Mouse (Mus musculus) ES-Bruce4 (cell line): ENCODE results near the gene Dtnbp1. TPM values are rescaled to one million over a fixed set of nuclear protein-coding genes. Genes with fewer than 3 reads are reported as not detected.

Experiments used
- H3K27ac ChIP-seq: 2 replicates; pipeline ENCODE4 v1.5.1; 2012; ENCODE audit warnings: low read length, inconsistent platforms; ENCODE audit not compliant: insufficient read depth
- H3K27me3 ChIP-seq: 2 replicates; pipeline ENCODE4 v1.6.1; 2012; ENCODE audit warnings: mild to moderate bottlenecking, low read length, inconsistent platforms; ENCODE audit not compliant: control insufficient read depth, poor library complexity, insufficient read depth, severe bottlenecking
- H3K36me3 ChIP-seq: 2 replicates; pipeline ENCODE4 v1.6.1; 2012; ENCODE audit warnings: inconsistent platforms, mild to moderate bottlenecking, low read length, moderate library complexity; ENCODE audit not compliant: control insufficient read depth, poor library complexity, insufficient read depth, severe bottlenecking
- H3K4me1 ChIP-seq: one replicate; pipeline ENCODE4 v1.8.1; 2011; ENCODE audit warnings: low read length; ENCODE audit not compliant: control insufficient read depth, insufficient read depth
- H3K4me3 ChIP-seq: 2 replicates; pipeline ENCODE4 v1.5.1; 2011; ENCODE audit warnings: low read depth, mild to moderate bottlenecking, low read length
- H3K9ac ChIP-seq: 2 replicates; pipeline ENCODE4 v1.6.1; 2012; ENCODE audit warnings: low read depth, mild to moderate bottlenecking, inconsistent platforms; ENCODE audit not compliant: poor library complexity, severe bottlenecking
- H3K9me3 ChIP-seq: replicated peaks from 2 replicates; pipeline ENCODE4 v1.6.1; 2012; ENCODE audit warnings: mild to moderate bottlenecking, low read length, inconsistent platforms; ENCODE audit not compliant: control insufficient read depth, poor library complexity, insufficient read depth, severe bottlenecking
- CTCF ChIP-seq: IDR thresholded peaks from one replicate; pipeline ENCODE4 v1.8.1; 2011; ENCODE audit warnings: low read depth, low read length
- EP300 ChIP-seq: IDR thresholded peaks from 2 replicates; pipeline ENCODE4 v1.6.1; 2011; ENCODE audit warnings: low read depth, low read length; ENCODE audit not compliant: insufficient read depth
- POLR2A ChIP-seq: IDR thresholded peaks from one replicate; pipeline ENCODE4 v1.8.1; 2011; ENCODE audit warnings: low read length; ENCODE audit not compliant: insufficient read depth
- polyA plus RNA-seq: library from polyadenylated mRNA; stranded (reverse); fragments of >200 nt; gene quantifications from 2 replicates; pipeline ENCODE4 v1.2.4, GENCODE M21; 2011; ENCODE audit warnings: low read depth; ENCODE audit not compliant: missing spikeins, insufficient read depth, insufficient read length

Gene Dtnbp1
- polyA plus RNA-seq, 1 experiment, result 21.6 TPM

GRCm38 (mm10) chr13:45034759-45035158 is 32.8 kb upstream of the Dtnbp1 start:
- Histone ChIP-seq H3K27ac (no peak overlapping the region), H3K27me3 (no peaks in the 10 kb centered on the region), H3K9ac (no peak overlapping the region), H3K9me3 (no peaks in the 10 kb centered on the region), H3K4me3 (no peak overlapping the region), H3K4me1 (no peaks in the 10 kb centered on the region), H3K36me3 (no peaks in the 10 kb centered on the region)
- TF ChIP-seq POLR2A (no peak), CTCF (no peak), EP300 (no peak)

- TF ChIP-seq CTCF (no peak), POLR2A (no peak), EP300 (no peak)
- no peaks in the 10 kb centered on the region for H3K36me3 ChIP-seq
- no peak overlapping the region for H3K4me3 ChIP-seq
- H3K4me1 ChIP-seq, result no peaks in the 10 kb centered on the region
- no peaks in the 10 kb centered on the region for H3K9me3 ChIP-seq
- H3K27ac ChIP-seq, result no peak overlapping the region
- H3K27me3 ChIP-seq, result no peaks in the 10 kb centered on the region
- H3K9ac ChIP-seq, result no peak overlapping the region
Measured at GRCm38 (mm10) chr13:45033360-45033759, 31.4 kb upstream of the Dtnbp1 start.

GRCm38 (mm10) chr13:45032484-45032883 is 30.5 kb upstream of the Dtnbp1 start:
- no peaks in the 10 kb centered on the region for H3K9me3 ChIP-seq
- H3K27ac ChIP-seq, result no peak overlapping the region
- H3K4me1 ChIP-seq, result no peaks in the 10 kb centered on the region
- H3K36me3 ChIP-seq, result no peaks in the 10 kb centered on the region
- TF ChIP-seq POLR2A (no peak), EP300 (no peak), CTCF (no peak)
- H3K27me3 ChIP-seq, result no peaks in the 10 kb centered on the region
- no peak overlapping the region for H3K4me3 ChIP-seq
- no peak overlapping the region for H3K9ac ChIP-seq

- Histone ChIP-seq H3K9ac (no peak overlapping the region), H3K27me3 (no peaks in the 10 kb centered on the region), H3K27ac (no peak overlapping the region), H3K9me3 (no peaks in the 10 kb centered on the region), H3K36me3 (no peaks in the 10 kb centered on the region), H3K4me3 (no peak overlapping the region), H3K4me1 (no peaks in the 10 kb centered on the region)
- TF ChIP-seq EP300 (no peak), CTCF (no peak), POLR2A (no peak)
Measured at GRCm38 (mm10) chr13:45031748-45032147, 29.8 kb upstream of the Dtnbp1 start.

- no peaks in the 10 kb centered on the region for H3K4me1 ChIP-seq
- no peak overlapping the region for H3K27ac ChIP-seq
- no peaks in the 10 kb centered on the region for H3K36me3 ChIP-seq
- H3K27me3 ChIP-seq, result no peaks in the 10 kb centered on the region
- no peak for TF ChIP-seq CTCF
- TF ChIP-seq EP300, result no peak
- TF ChIP-seq POLR2A, result no peak
- H3K9me3 ChIP-seq, result no peaks in the 10 kb centered on the region
- H3K4me3 ChIP-seq, result no peak overlapping the region
- H3K9ac ChIP-seq, result no peak overlapping the region
Measured at GRCm38 (mm10) chr13:45031314-45031713, 29.4 kb upstream of the Dtnbp1 start.

- Histone ChIP-seq H3K4me3 (no peak overlapping the region), H3K27me3 (no peaks in the 10 kb centered on the region), H3K27ac (no peak overlapping the region), H3K4me1 (no peaks in the 10 kb centered on the region), H3K9me3 (no peaks in the 10 kb centered on the region), H3K9ac (no peak overlapping the region), H3K36me3 (no peaks in the 10 kb centered on the region)
- TF ChIP-seq CTCF (peak; percentile 100), EP300 (no peak)
Measured at GRCm38 (mm10) chr13:45030830-45031229, 28.9 kb upstream of the Dtnbp1 start.
